Mouse (Mus musculus) ES-Bruce4 (cell line): ENCODE data around the gene Cptp. TPM values are rescaled to one million over a fixed set of nuclear protein-coding genes. Genes with fewer than 3 reads are reported as not detected.

Experiments
- H3K27ac ChIP-seq: 2 replicates; pipeline ENCODE4 v1.5.1; 2012; ENCODE audit warnings: low read length, inconsistent platforms; ENCODE audit not compliant: insufficient read depth
- H3K27me3 ChIP-seq: 2 replicates; pipeline ENCODE4 v1.6.1; 2012; ENCODE audit warnings: mild to moderate bottlenecking, low read length, inconsistent platforms; ENCODE audit not compliant: control insufficient read depth, poor library complexity, insufficient read depth, severe bottlenecking
- H3K36me3 ChIP-seq: 2 replicates; pipeline ENCODE4 v1.6.1; 2012; ENCODE audit warnings: inconsistent platforms, mild to moderate bottlenecking, low read length, moderate library complexity; ENCODE audit not compliant: control insufficient read depth, poor library complexity, insufficient read depth, severe bottlenecking
- H3K4me1 ChIP-seq: one replicate; pipeline ENCODE4 v1.8.1; 2011; ENCODE audit warnings: low read length; ENCODE audit not compliant: control insufficient read depth, insufficient read depth
- H3K4me3 ChIP-seq: 2 replicates; pipeline ENCODE4 v1.5.1; 2011; ENCODE audit warnings: low read depth, mild to moderate bottlenecking, low read length
- H3K9ac ChIP-seq: 2 replicates; pipeline ENCODE4 v1.6.1; 2012; ENCODE audit warnings: low read depth, mild to moderate bottlenecking, inconsistent platforms; ENCODE audit not compliant: poor library complexity, severe bottlenecking
- H3K9me3 ChIP-seq: replicated peaks from 2 replicates; pipeline ENCODE4 v1.6.1; 2012; ENCODE audit warnings: mild to moderate bottlenecking, low read length, inconsistent platforms; ENCODE audit not compliant: control insufficient read depth, poor library complexity, insufficient read depth, severe bottlenecking
- CTCF ChIP-seq: IDR thresholded peaks from one replicate; pipeline ENCODE4 v1.8.1; 2011; ENCODE audit warnings: low read depth, low read length
- EP300 ChIP-seq: IDR thresholded peaks from 2 replicates; pipeline ENCODE4 v1.6.1; 2011; ENCODE audit warnings: low read depth, low read length; ENCODE audit not compliant: insufficient read depth
- POLR2A ChIP-seq: IDR thresholded peaks from one replicate; pipeline ENCODE4 v1.8.1; 2011; ENCODE audit warnings: low read length; ENCODE audit not compliant: insufficient read depth
- polyA plus RNA-seq: library from polyadenylated mRNA; stranded (reverse); fragments of >200 nt; gene quantifications from 2 replicates; pipeline ENCODE4 v1.2.4, GENCODE M21; 2011; ENCODE audit warnings: low read depth; ENCODE audit not compliant: missing spikeins, insufficient read depth, insufficient read length

Cptp gene
- polyA plus RNA-seq, 1 experiment = 6.0 TPM

DNA sequence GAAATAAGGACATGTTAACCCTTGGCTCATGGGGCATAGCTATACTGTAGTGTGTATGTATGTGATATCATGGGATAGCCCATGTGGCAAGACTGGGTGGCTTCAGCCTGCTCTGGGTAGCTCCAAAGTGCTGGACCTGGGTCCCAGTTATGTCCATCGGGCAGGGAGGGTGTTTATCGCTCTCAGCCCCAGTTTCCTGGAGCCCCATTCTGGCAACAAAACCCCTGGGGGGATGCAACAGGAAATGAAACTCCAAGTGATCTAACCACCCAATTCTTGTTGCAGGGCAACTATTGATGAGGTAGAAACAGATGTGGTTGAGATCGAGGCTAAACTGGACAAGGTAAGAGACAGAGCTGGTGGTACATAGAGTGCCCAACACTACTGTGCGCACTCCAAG, 26.6 kb upstream of the Cptp start:
- H3K36me3 ChIP-seq = no peaks in the 10 kb centered on the region
- H3K4me1 ChIP-seq = no peaks in the 10 kb centered on the region
- no peak overlapping the region for H3K27ac ChIP-seq
- no peaks in the 10 kb centered on the region for H3K27me3 ChIP-seq
- H3K9me3 ChIP-seq = no peaks in the 10 kb centered on the region
- no peak for TF ChIP-seq CTCF
- no peak for TF ChIP-seq EP300
- no peak for TF ChIP-seq POLR2A
- H3K9ac ChIP-seq = no peak overlapping the region
- no peak overlapping the region for H3K4me3 ChIP-seq

- TF ChIP-seq CTCF (no peak), EP300 (no peak), POLR2A (no peak)
- Histone ChIP-seq H3K27ac (no peak overlapping the region), H3K36me3 (no peaks in the 10 kb centered on the region), H3K27me3 (no peaks in the 10 kb centered on the region), H3K9me3 (no peaks in the 10 kb centered on the region), H3K9ac (no peak overlapping the region), H3K4me1 (no peaks in the 10 kb centered on the region), H3K4me3 (0 out of 2 replicates have a peak overlapping the region, but pooled peaks have one; percentile 14)
These were observed 26.0 kb upstream of the Cptp start for GRCm38 (mm10) chr4:155895216-155895615.

GRCm38 (mm10) chr4:155894311-155894881, 25.2 kb upstream of the Cptp start:
- Histone ChIP-seq H3K36me3 (no peaks in the 10 kb centered on the region), H3K4me3 (no peak overlapping the region), H3K27ac (no peak overlapping the region), H3K27me3 (no peaks in the 10 kb centered on the region), H3K9ac (no peak overlapping the region), H3K9me3 (no peaks in the 10 kb centered on the region), H3K4me1 (no peaks in the 10 kb centered on the region)
- TF ChIP-seq POLR2A (no peak), EP300 (no peak), CTCF (no peak)

DNA sequence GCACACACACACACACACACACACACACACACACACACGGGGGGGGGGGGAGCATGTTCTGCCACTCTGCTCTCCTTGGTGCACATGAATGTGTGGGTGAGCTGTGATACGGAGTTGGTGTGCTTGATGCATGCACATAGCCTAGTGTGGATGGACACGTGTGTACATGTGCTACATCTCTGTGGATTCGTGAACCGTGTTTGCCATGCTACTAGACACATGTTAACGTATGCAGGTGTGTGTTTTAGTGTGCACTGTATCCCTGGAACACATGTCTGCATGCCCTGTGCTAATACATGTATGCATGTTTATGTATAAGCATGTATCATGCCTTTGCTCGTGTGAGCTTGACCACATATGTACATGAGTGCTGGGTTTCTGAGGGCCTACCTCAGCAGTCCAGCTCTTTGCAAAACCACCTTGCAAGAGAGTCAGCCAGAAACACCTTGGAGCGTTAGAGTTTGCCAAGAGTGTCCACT, 24.0 kb upstream of the Cptp start:
- no peak overlapping the region for H3K27ac ChIP-seq
- no peaks in the 10 kb centered on the region for H3K27me3 ChIP-seq
- peaks cover 8% of the 10 kb centered on the region for H3K36me3 ChIP-seq
- H3K9ac ChIP-seq = no peak overlapping the region
- no peaks in the 10 kb centered on the region for H3K9me3 ChIP-seq
- TF ChIP-seq EP300 = no peak
- no peak for TF ChIP-seq CTCF
- no peak for TF ChIP-seq POLR2A
- no peaks in the 10 kb centered on the region for H3K4me1 ChIP-seq
- H3K4me3 ChIP-seq = no peak overlapping the region

DNA sequence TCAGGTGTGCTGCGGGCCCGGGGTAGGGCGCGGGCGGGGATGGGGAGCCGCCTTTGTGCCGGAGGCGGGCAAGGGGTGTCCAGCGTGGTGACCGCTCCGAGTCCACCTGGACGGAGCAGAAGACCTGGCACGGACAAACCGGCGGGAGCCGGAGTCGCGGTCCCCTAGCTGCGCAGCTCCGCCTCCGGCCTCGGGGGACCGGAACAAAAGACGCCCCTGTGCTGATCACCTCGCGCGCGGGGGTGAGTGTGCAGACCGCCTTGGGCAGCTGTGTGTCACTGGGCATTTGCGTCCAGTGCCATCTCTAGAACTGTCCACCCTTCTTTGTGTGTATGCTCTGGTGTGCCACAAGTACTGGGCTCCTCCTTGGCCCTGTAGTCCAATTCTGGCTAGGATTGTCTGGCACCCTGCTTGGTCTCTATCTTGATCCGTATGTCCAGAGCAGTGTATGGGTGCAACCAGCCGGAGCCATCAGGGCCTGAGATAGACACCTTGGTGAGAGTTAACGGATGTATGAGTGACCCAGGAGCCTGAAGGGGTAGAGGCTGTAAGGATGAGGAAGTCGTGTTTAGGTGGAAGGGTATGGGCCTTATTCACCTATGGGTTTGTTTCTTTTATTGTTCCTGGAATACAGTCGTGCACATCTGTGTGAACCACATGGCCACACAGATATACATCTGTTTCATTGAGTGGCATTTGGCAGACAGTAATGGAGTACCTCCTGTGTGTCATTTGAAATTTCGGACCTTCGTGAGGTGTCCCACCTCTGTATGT, 23.4 kb upstream of the Cptp start:
- Histone ChIP-seq H3K4me3 (peak overlapping the region; percentile 77), H3K36me3 (peaks cover 14% of the 10 kb centered on the region), H3K4me1 (no peaks in the 10 kb centered on the region), H3K9me3 (no peaks in the 10 kb centered on the region), H3K9ac (peak overlapping the region; percentile 78), H3K27ac (no peak overlapping the region), H3K27me3 (no peaks in the 10 kb centered on the region)
- no peak for TF ChIP-seq EP300
- TF ChIP-seq POLR2A = no peak
- no peak for TF ChIP-seq CTCF

- H3K4me1 ChIP-seq = no peaks in the 10 kb centered on the region
These were observed 22.8 kb upstream of the Cptp start for GRCm38 (mm10) chr4:155892017-155892416.

More at GRCm38 (mm10) chr4:155892017-155892416, 22.8 kb upstream of the Cptp start:
- peak overlapping the region; percentile 78 for H3K9ac ChIP-seq
- peaks cover 21% of the 10 kb centered on the region for H3K36me3 ChIP-seq
- H3K4me3 ChIP-seq = peak overlapping the region; percentile 77
- H3K27me3 ChIP-seq = no peaks in the 10 kb centered on the region
- TF ChIP-seq EP300 = no peak
- no peak for TF ChIP-seq CTCF
- no peak for TF ChIP-seq POLR2A
- H3K27ac ChIP-seq = no peak overlapping the region
- H3K9me3 ChIP-seq = no peaks in the 10 kb centered on the region
